Mouse (Mus musculus) forebrain, embryonic 10.5 days (tissue): ENCODE data around the gene Adamts7. TPM values are rescaled to one million over a fixed set of nuclear protein-coding genes. Genes with fewer than 3 reads are reported as not detected.

Experiments used
- DNase-seq: peaks from one replicate; pipeline ENCODE4 v3.0.0-alpha.2; 2017; ENCODE audit warnings: low spot score; ENCODE audit errors: extremely low spot score
- H3K27ac ChIP-seq: fragments of 300-500 bp; sonication (generic); 2 replicates; pipeline ENCODE4 v1.5.1; 2016; ENCODE audit warnings: mild to moderate bottlenecking
- H3K27me3 ChIP-seq: fragments of 300-500 bp; sonication (generic); 2 replicates; pipeline ENCODE4 v1.6.1; 2016; ENCODE audit warnings: mild to moderate bottlenecking; ENCODE audit not compliant: poor library complexity, severe bottlenecking
- H3K36me3 ChIP-seq: fragments of 300-500 bp; sonication (generic); replicated peaks from 2 replicates; pipeline ENCODE4 v1.6.1; 2016; ENCODE audit warnings: mild to moderate bottlenecking, moderate library complexity
- H3K4me1 ChIP-seq: fragments of 300-500 bp; sonication (generic); 2 replicates; pipeline ENCODE4 v1.6.1; 2016
- H3K4me3 ChIP-seq: fragments of 300-500 bp; sonication (generic); 2 replicates; pipeline ENCODE4 v1.5.1; 2016; ENCODE audit warnings: mild to moderate bottlenecking, moderate library complexity
- H3K9me3 ChIP-seq: fragments of 300-500 bp; sonication (generic); 2 replicates; pipeline ENCODE4 v1.6.1; 2016; ENCODE audit warnings: mild to moderate bottlenecking, moderate library complexity
- WGBS: fragments of 180-500 bp; shearing (Covaris S2); methylation state at CpG from one replicate; pipeline ENCODE4 v1.1.7; 2016; 5-methylcytosine and 5-hydroxymethylcytosine counted together
- polyA plus RNA-seq: library from polyadenylated mRNA; unstranded; fragments of >200 nt; fragmentation: Nextera tagmentation; extraction: Ambion mirVana; gene quantifications from 2 replicates; pipeline ENCODE4 v1.2.1, GENCODE M21; 2016

Adamts7 gene
- polyA plus RNA-seq, 1 experiment from 2014 or later: 17.2 TPM

- Histone ChIP-seq H3K9me3 (no peaks in the 10 kb centered on the region), H3K4me3 (no peak overlapping the region)
- 85% methylated on average over 8 of the region's 8 CpGs for WGBS
Observed at GRCm38 (mm10) chr9:90185356-90185910, 22.6 kb downstream of the Adamts7 start.

GRCm38 (mm10) chr9:90188893-90189292 is 26.0 kb downstream of the Adamts7 start:
- Histone ChIP-seq H3K9me3 (no peaks in the 10 kb centered on the region), H3K4me3 (no peak overlapping the region), H3K4me1 (no peaks in the 10 kb centered on the region), H3K27ac (no peak overlapping the region), H3K36me3 (peaks cover 92% of the 10 kb centered on the region), H3K27me3 (no peaks in the 10 kb centered on the region)
- no peak for DNase-seq
- 91% methylated on average over 4 of the region's 4 CpGs for WGBS

More at GRCm38 (mm10) chr9:90185356-90185910, 22.6 kb downstream of the Adamts7 start:
- no peak for DNase-seq
- Histone ChIP-seq H3K27me3 (no peaks in the 10 kb centered on the region), H3K36me3 (peaks cover 84% of the 10 kb centered on the region), H3K4me1 (no peaks in the 10 kb centered on the region), H3K27ac (no peak overlapping the region)

GRCm38 (mm10) chr9:90189391-90189790 is 26.5 kb downstream of the Adamts7 start:
- 82% methylated on average over 5 of the region's 5 CpGs for WGBS

GRCm38 (mm10) chr9:90195000-90195399 is 32.1 kb downstream of the Adamts7 start:
- H3K27ac ChIP-seq: no peak overlapping the region
- H3K4me1 ChIP-seq: no peaks in the 10 kb centered on the region
- H3K4me3 ChIP-seq: no peak overlapping the region
- H3K36me3 ChIP-seq: peaks cover 97% of the 10 kb centered on the region
- DNase-seq: no peak
- no peaks in the 10 kb centered on the region for H3K27me3 ChIP-seq
- WGBS: 77% methylated on average over 10 of the region's 10 CpGs
- no peaks in the 10 kb centered on the region for H3K9me3 ChIP-seq

More at GRCm38 (mm10) chr9:90189391-90189790, 26.5 kb downstream of the Adamts7 start:
- Histone ChIP-seq H3K36me3 (peaks cover 94% of the 10 kb centered on the region), H3K27ac (no peak overlapping the region), H3K4me3 (no peak overlapping the region), H3K9me3 (no peaks in the 10 kb centered on the region), H3K4me1 (no peaks in the 10 kb centered on the region), H3K27me3 (no peaks in the 10 kb centered on the region)
- no peak for DNase-seq

GRCm38 (mm10) chr9:90196262-90196661 is 33.4 kb downstream of the Adamts7 start:
- 89% methylated on average over 7 of the region's 7 CpGs for WGBS
- Histone ChIP-seq H3K36me3 (peaks cover 97% of the 10 kb centered on the region), H3K9me3 (no peaks in the 10 kb centered on the region), H3K27ac (no peak overlapping the region), H3K4me3 (no peak overlapping the region), H3K27me3 (no peaks in the 10 kb centered on the region), H3K4me1 (no peaks in the 10 kb centered on the region)
- no peak for DNase-seq

- H3K27ac ChIP-seq: no peak overlapping the region
- DNase-seq: no peak
- H3K36me3 ChIP-seq: peaks cover 97% of the 10 kb centered on the region
- no peaks in the 10 kb centered on the region for H3K9me3 ChIP-seq
- WGBS: 88% methylated on average over 7 of the region's 7 CpGs
- H3K27me3 ChIP-seq: no peaks in the 10 kb centered on the region
- H3K4me3 ChIP-seq: no peak overlapping the region
- H3K4me1 ChIP-seq: no peaks in the 10 kb centered on the region
Observed at GRCm38 (mm10) chr9:90197116-90197665, 34.3 kb downstream of the Adamts7 start.

- no peak overlapping the region for H3K4me3 ChIP-seq
- H3K36me3 ChIP-seq: peaks cover 97% of the 10 kb centered on the region
- H3K27me3 ChIP-seq: no peaks in the 10 kb centered on the region
- DNase-seq: no peak
- 86% methylated on average over 7 of the region's 7 CpGs for WGBS
- no peaks in the 10 kb centered on the region for H3K9me3 ChIP-seq
- no peak overlapping the region for H3K27ac ChIP-seq
- H3K4me1 ChIP-seq: no peaks in the 10 kb centered on the region
Observed at GRCm38 (mm10) chr9:90197866-90198383, 35.1 kb downstream of the Adamts7 start.

GRCm38 (mm10) chr9:90198531-90199449 is 35.9 kb downstream of the Adamts7 start:
- Histone ChIP-seq H3K36me3 (peaks cover 94% of the 10 kb centered on the region), H3K4me3 (no peak overlapping the region), H3K27ac (no peak overlapping the region), H3K27me3 (no peaks in the 10 kb centered on the region), H3K4me1 (no peaks in the 10 kb centered on the region), H3K9me3 (no peaks in the 10 kb centered on the region)
- WGBS: 84% methylated on average over 10 of the region's 10 CpGs
- no peak for DNase-seq

GRCm38 (mm10) chr9:90199611-90200010 is 36.7 kb downstream of the Adamts7 start:
- Histone ChIP-seq H3K27ac (no peak overlapping the region), H3K4me1 (no peaks in the 10 kb centered on the region), H3K36me3 (peaks cover 94% of the 10 kb centered on the region), H3K4me3 (no peak overlapping the region), H3K27me3 (no peaks in the 10 kb centered on the region), H3K9me3 (no peaks in the 10 kb centered on the region)
- no peak for DNase-seq
- WGBS: 95% methylated on average over 18 of the region's 18 CpGs

- Histone ChIP-seq H3K9me3 (no peaks in the 10 kb centered on the region), H3K4me1 (no peaks in the 10 kb centered on the region), H3K27me3 (no peaks in the 10 kb centered on the region), H3K4me3 (no peak overlapping the region), H3K27ac (no peak overlapping the region), H3K36me3 (peaks cover 92% of the 10 kb centered on the region)
- 92% methylated on average over 4 of the region's 4 CpGs for WGBS
- no peak for DNase-seq
Observed at GRCm38 (mm10) chr9:90200501-90200900, 37.6 kb downstream of the Adamts7 start.

- Histone ChIP-seq H3K9me3 (no peaks in the 10 kb centered on the region), H3K4me3 (no peak overlapping the region), H3K27ac (no peak overlapping the region), H3K36me3 (peaks cover 86% of the 10 kb centered on the region), H3K4me1 (no peaks in the 10 kb centered on the region), H3K27me3 (no peaks in the 10 kb centered on the region)
- 92% methylated on average over 7 of the region's 7 CpGs for WGBS
- no peak for DNase-seq
Observed at GRCm38 (mm10) chr9:90201096-90201495, 38.2 kb downstream of the Adamts7 start.

- 70% methylated on average over 4 of the region's 4 CpGs for WGBS
- no peak for DNase-seq
- H3K36me3 ChIP-seq: peaks cover 82% of the 10 kb centered on the region
Observed at GRCm38 (mm10) chr9:90201541-90201940, 38.7 kb downstream of the Adamts7 start.

GRCm38 (mm10) chr9:90203233-90203632 is 40.4 kb downstream of the Adamts7 start:
- Histone ChIP-seq H3K27me3 (no peaks in the 10 kb centered on the region), H3K9me3 (no peaks in the 10 kb centered on the region), H3K4me3 (no peak overlapping the region), H3K36me3 (peaks cover 66% of the 10 kb centered on the region), H3K4me1 (no peaks in the 10 kb centered on the region), H3K27ac (no peak overlapping the region)
- DNase-seq: no peak
- WGBS: 78% methylated on average over 5 of the region's 5 CpGs

More at GRCm38 (mm10) chr9:90201541-90201940, 38.7 kb downstream of the Adamts7 start:
- Histone ChIP-seq H3K27ac (no peak overlapping the region), H3K27me3 (no peaks in the 10 kb centered on the region), H3K4me3 (no peak overlapping the region), H3K9me3 (no peaks in the 10 kb centered on the region), H3K4me1 (no peaks in the 10 kb centered on the region)
